Mouse (Mus musculus) MEL (cell line): ENCODE data around the gene Wwc1.

Source experiments
- CHD2 ChIP-seq: IDR thresholded peaks from 2 replicates; pipeline ENCODE4 v1.6.1; 2011; ENCODE audit warnings: low read length, improper control_type of control experiment
- CTCF ChIP-seq, 3 experiments: IDR thresholded peaks in 2 of 3; conservative IDR thresholded peaks in 1 of 3; 2 replicates each; pipeline ENCODE4 v1.5.1; 2011 to 2012; ENCODE audit warnings: low read length in 3 of 3, low read depth in 2 of 3, mild to moderate bottlenecking in 2 of 3, improper control_type of control experiment in 1 of 3, inconsistent platforms in 1 of 3, mixed read lengths in 1 of 3, moderate library complexity in 1 of 3; ENCODE audit not compliant: control insufficient read depth in 1 of 3, insufficient read depth in 1 of 3, poor library complexity in 1 of 3, severe bottlenecking in 1 of 3
- EP300 ChIP-seq, 2 experiments: IDR thresholded peaks; 2 replicates each; pipeline ENCODE4 v1.6.1; 2011; ENCODE audit warnings: improper control_type of control experiment in 2 of 2, low read length in 2 of 2, low read depth in 1 of 2, mild to moderate bottlenecking in 1 of 2
- ETS1 ChIP-seq: IDR thresholded peaks from 2 replicates; pipeline ENCODE4 v1.6.1; 2012; ENCODE audit warnings: low read depth, mild to moderate bottlenecking, inconsistent platforms, low read length, improper control_type of control experiment, moderate library complexity
- HCFC1 ChIP-seq: IDR thresholded peaks from 2 replicates; pipeline ENCODE4 v1.6.1; 2012; ENCODE audit warnings: low read depth, mild to moderate bottlenecking, inconsistent platforms, low read length, improper control_type of control experiment, moderate library complexity
- MAFK ChIP-seq: IDR thresholded peaks from 2 replicates; pipeline ENCODE4 v1.6.1; 2011; ENCODE audit warnings: low read depth, mild to moderate bottlenecking, low read length, improper control_type of control experiment, borderline replicate concordance
- NELFE ChIP-seq: IDR thresholded peaks from 2 replicates; pipeline ENCODE4 v1.6.1; 2011; ENCODE audit warnings: low read depth, low read length, improper control_type of control experiment
- ZMIZ1 ChIP-seq: IDR thresholded peaks from 2 replicates; pipeline ENCODE4 v1.6.1; 2012; ENCODE audit warnings: low read depth, mild to moderate bottlenecking, inconsistent platforms, low read length, improper control_type of control experiment, moderate library complexity
- ZNF384 ChIP-seq: IDR thresholded peaks from 2 replicates; pipeline ENCODE4 v1.6.1; 2012; ENCODE audit warnings: low read depth, mild to moderate bottlenecking, inconsistent platforms, low read length, improper control_type of control experiment

GRCm38 (mm10) chr11:35998048-35998447 is 17.7 kb upstream of the Wwc1 start:
- TF ChIP-seq ZNF384 = no peak
- TF ChIP-seq HCFC1 = no peak
- TF ChIP-seq ZMIZ1 = no peak
- TF ChIP-seq ETS1 = no peak
- TF ChIP-seq MAFK = no peak
- TF ChIP-seq CHD2 = no peak
- no peak for TF ChIP-seq EP300 (IDR thresholded peaks at IDR 0.05; ENCODE audit: low read depth in 1 of 2, low read length in 2 of 2)
- no peak for TF ChIP-seq CTCF (IDR thresholded peaks at IDR 0.05 in 2 of 3, conservative IDR thresholded peaks at IDR 0.05 in 1 of 3; ENCODE audit: control insufficient read depth in 1 of 3, insufficient read depth in 1 of 3, low read depth in 2 of 3, low read length in 3 of 3, poor library complexity in 1 of 3, severe bottlenecking in 1 of 3)
- TF ChIP-seq NELFE = no peak
